Mouse (Mus musculus) lung, embryonic 14.5 days (tissue): ENCODE data around the gene Cttnbp2. TPM values are rescaled to one million over a fixed set of nuclear protein-coding genes. Genes with fewer than 3 reads are reported as not detected.
A peak's percentile ranks its signal among the peaks of the same experiment; 100 is the strongest.

Experiments used
- ATAC-seq: fragments of 200-750 bp; cut with Nextera tagmentation; 2 replicates; pipeline ENCODE4 v1.8.0; 2017; ENCODE audit warnings: mild to moderate bottlenecking, moderate TSS enrichment, moderate library complexity; ENCODE audit not compliant: insufficient read depth
- DNase-seq: peaks from one replicate; pipeline ENCODE4 v3.0.0-alpha.2; 2015
- H3K27ac ChIP-seq: fragments of 300-500 bp; sonication (generic); 2 replicates; pipeline ENCODE4 v1.5.1; 2014; ENCODE audit warnings: low read depth, mild to moderate bottlenecking, moderate library complexity
- H3K27me3 ChIP-seq: fragments of 300-500 bp; sonication (generic); 2 replicates; pipeline ENCODE4 v1.6.1; 2014; ENCODE audit warnings: low read length, control low read depth; ENCODE audit not compliant: insufficient read depth
- H3K36me3 ChIP-seq: fragments of 300-500 bp; sonication (generic); 2 replicates; pipeline ENCODE4 v1.6.1; 2014; ENCODE audit warnings: control low read depth; ENCODE audit not compliant: insufficient read depth
- H3K4me1 ChIP-seq: fragments of 300-500 bp; sonication (generic); 2 replicates; pipeline ENCODE4 v1.6.1; 2014; ENCODE audit warnings: antibody characterized with exemption, control low read depth; ENCODE audit not compliant: insufficient read depth
- H3K4me2 ChIP-seq: fragments of 300-500 bp; sonication (generic); 2 replicates; pipeline ENCODE4 v1.6.1; 2014; ENCODE audit warnings: mild to moderate bottlenecking
- H3K4me3 ChIP-seq: fragments of 300-500 bp; sonication (generic); 2 replicates; pipeline ENCODE4 v1.5.1; 2014; ENCODE audit warnings: low read depth, low read length
- H3K9ac ChIP-seq: fragments of 300-500 bp; sonication (generic); 2 replicates; pipeline ENCODE4 v1.6.1; 2014
- H3K9me3 ChIP-seq: fragments of 300-500 bp; sonication (generic); 2 replicates; pipeline ENCODE4 v1.6.1; 2016; ENCODE audit warnings: low read depth, low read length, control low read depth
- CTCF ChIP-seq: IDR thresholded peaks from 2 replicates; pipeline ENCODE4 v1.5.1; 2016; ENCODE audit warnings: antibody characterized with exemption, low read depth
- WGBS: fragments of 180-500 bp; shearing (Covaris S2); extraction: QIAGEN DNeasy Blood & Tissue Kit; methylation state at CpG from one replicate; pipeline ENCODE4 v1.1.7; 2014; 5-methylcytosine and 5-hydroxymethylcytosine counted together
- polyA plus RNA-seq: library from polyadenylated mRNA; unstranded; fragments of >200 nt; fragmentation: Nextera tagmentation; extraction: Ambion mirVana; gene quantifications from 2 replicates; pipeline ENCODE4 v1.2.1, GENCODE M21; 2014

Cttnbp2 gene
- polyA plus RNA-seq, 1 experiment from 2014 or later: 19.4 TPM

- H3K4me3 ChIP-seq: no peak overlapping the region
- no peaks in the 10 kb centered on the region for H3K9me3 ChIP-seq
- no peak for TF ChIP-seq CTCF
- ATAC-seq (peak; percentile 49; the same call in 1 of the 2 replicates), DNase-seq (peak; percentile 46)
- H3K4me2 ChIP-seq: no peak overlapping the region
- H3K4me1 ChIP-seq: no peaks in the 10 kb centered on the region
- H3K27me3 ChIP-seq: no peaks in the 10 kb centered on the region
- no peak overlapping the region for H3K9ac ChIP-seq
- H3K36me3 ChIP-seq: no peaks in the 10 kb centered on the region
- WGBS: 42% methylated on average over 6 of the region's 6 CpGs
- no peak overlapping the region for H3K27ac ChIP-seq
Observed at GRCm38 (mm10) chr6:18417866-18418454, 96.7 kb downstream of the Cttnbp2 start.

- H3K27ac ChIP-seq: no peak overlapping the region
- no peak overlapping the region for H3K4me2 ChIP-seq
- no peaks in the 10 kb centered on the region for H3K36me3 ChIP-seq
- WGBS: 84% methylated on average over 4 of the region's 4 CpGs
- no peak for ATAC-seq
- DNase-seq: no peak
- no peaks in the 10 kb centered on the region for H3K4me1 ChIP-seq
- no peaks in the 10 kb centered on the region for H3K9me3 ChIP-seq
- TF ChIP-seq CTCF: no peak
- no peak overlapping the region for H3K9ac ChIP-seq
- H3K27me3 ChIP-seq: no peaks in the 10 kb centered on the region
- no peak overlapping the region for H3K4me3 ChIP-seq
Observed at GRCm38 (mm10) chr6:18415961-18416360, 98.7 kb downstream of the Cttnbp2 start.

GRCm38 (mm10) chr6:18411505-18412225, 103.0 kb downstream of the Cttnbp2 start:
- no peak for ATAC-seq
- no peak for TF ChIP-seq CTCF
- Histone ChIP-seq H3K36me3 (no peaks in the 10 kb centered on the region), H3K4me1 (no peaks in the 10 kb centered on the region), H3K27ac (no peak overlapping the region), H3K4me3 (no peak overlapping the region), H3K9me3 (no peaks in the 10 kb centered on the region), H3K27me3 (no peaks in the 10 kb centered on the region), H3K9ac (no peak overlapping the region), H3K4me2 (no peak overlapping the region)
- WGBS: 95% methylated on average over 1 of the region's 1 CpGs
- DNase-seq: no peak

GRCm38 (mm10) chr6:18408445-18408844, 106.2 kb downstream of the Cttnbp2 start:
- WGBS: 90% methylated on average over 7 of the region's 7 CpGs
- no peak for TF ChIP-seq CTCF

GRCm38 (mm10) chr6:18401066-18401674, 113.5 kb downstream of the Cttnbp2 start:
- Histone ChIP-seq H3K4me1 (no peaks in the 10 kb centered on the region), H3K4me3 (no peak overlapping the region), H3K36me3 (peaks cover 2% of the 10 kb centered on the region; the same call in 1 of the 2 replicates), H3K27me3 (no peaks in the 10 kb centered on the region), H3K9ac (no peak overlapping the region), H3K27ac (no peak overlapping the region), H3K4me2 (no peak overlapping the region), H3K9me3 (no peaks in the 10 kb centered on the region)
- ATAC-seq: no peak
- DNase-seq: peak; percentile 56
- peak; percentile 74 for TF ChIP-seq CTCF
- WGBS: 90% methylated on average over 1 of the region's 1 CpGs

More at GRCm38 (mm10) chr6:18408445-18408844, 106.2 kb downstream of the Cttnbp2 start:
- Histone ChIP-seq H3K27me3 (no peaks in the 10 kb centered on the region), H3K27ac (no peak overlapping the region), H3K9me3 (no peaks in the 10 kb centered on the region), H3K9ac (no peak overlapping the region), H3K4me1 (no peaks in the 10 kb centered on the region), H3K36me3 (peaks cover 3% of the 10 kb centered on the region; the same call in 1 of the 2 replicates), H3K4me3 (no peak overlapping the region), H3K4me2 (no peak overlapping the region)
- DNase-seq: no peak
- ATAC-seq: no peak

- H3K4me3 ChIP-seq: no peak overlapping the region
- no peaks in the 10 kb centered on the region for H3K27me3 ChIP-seq
- H3K4me2 ChIP-seq: no peak overlapping the region
- ATAC-seq (peak; percentile 55; the same call in 1 of the 2 replicates), DNase-seq (peak; percentile 19)
- H3K4me1 ChIP-seq: no peaks in the 10 kb centered on the region
- no peak overlapping the region for H3K27ac ChIP-seq
- H3K36me3 ChIP-seq: no peaks in the 10 kb centered on the region
- H3K9me3 ChIP-seq: no peaks in the 10 kb centered on the region
- 70% methylated on average over 2 of the region's 2 CpGs for WGBS
- H3K9ac ChIP-seq: no peak overlapping the region
- peak; percentile 32 for TF ChIP-seq CTCF
Observed at GRCm38 (mm10) chr6:18381380-18381779, 133.3 kb downstream of the Cttnbp2 start.
